In genomic region chr9:37420676-37421075, GRCm38 (mm10) we compare ENCODE assay signal across 7 mouse cellular contexts. TPM values are rescaled to one million over a fixed set of nuclear protein-coding genes. Genes with fewer than 3 reads are reported as not detected.
DNase-seq lines count a peak whose midpoint lies in the region; ATAC-seq lines count a peak whose summit lies in the region.

No protein-coding gene starts in this region.

- H3K27ac ChIP-seq in intestine, embryonic 16.5 days (ENCODE audit: low read length): no peak overlapping the region
- H3K27ac ChIP-seq in limb, embryonic 10.5 days: peak overlapping the region; percentile 37; the same call in 1 of the 2 replicates
- no peak overlapping the region for H3K27ac ChIP-seq in midbrain, embryonic 12.5 days (replicated peaks)

- H3K36me3 ChIP-seq in intestine, embryonic 16.5 days (ENCODE audit: control insufficient read depth, insufficient read depth, low read length): no peaks in the 10 kb centered on the region
- no peaks in the 10 kb centered on the region for H3K36me3 ChIP-seq in limb, embryonic 10.5 days
- H3K36me3 ChIP-seq in midbrain, embryonic 12.5 days: no peaks in the 10 kb centered on the region

- H3K9me3 ChIP-seq in intestine, embryonic 16.5 days (ENCODE audit: control insufficient read depth, low read length): no peaks in the 10 kb centered on the region
- H3K9me3 ChIP-seq in limb, embryonic 10.5 days (replicated peaks): no peaks in the 10 kb centered on the region
- no peaks in the 10 kb centered on the region for H3K9me3 ChIP-seq in midbrain, embryonic 12.5 days

- WGBS in intestine, embryonic 16.5 days: under 1% methylated on average over 27 of the region's 27 CpGs
- WGBS in limb, embryonic 10.5 days: 1% methylated on average over 27 of the region's 27 CpGs
- WGBS in midbrain, embryonic 12.5 days: under 1% methylated on average over 27 of the region's 27 CpGs

- peak overlapping the region; percentile 61; the same call in 1 of the 2 replicates for H3K9ac ChIP-seq in intestine, embryonic 16.5 days (ENCODE audit: low read depth, low read length)
- peak overlapping the region; percentile 17; the same call in 1 of the 2 replicates for H3K9ac ChIP-seq in midbrain, embryonic 12.5 days (replicated peaks)

- no peaks in the 10 kb centered on the region for H3K27me3 ChIP-seq in intestine, embryonic 16.5 days (replicated peaks; ENCODE audit: control insufficient read depth, insufficient read depth, low read length)
- H3K27me3 ChIP-seq in limb, embryonic 10.5 days (ENCODE audit: low read depth, poor library complexity, severe bottlenecking): peaks cover 46% of the 10 kb centered on the region
- H3K27me3 ChIP-seq in midbrain, embryonic 12.5 days: peaks cover 47% of the 10 kb centered on the region

- peak; percentile 84 for DNase-seq in adrenal gland, adult 8-10 months
- peak; percentile 97 for DNase-seq in embryo, embryonic 10.5 days (ENCODE audit: low spot score)
- DNase-seq in limb, embryonic 10.5 days (ENCODE audit: low spot score): peak; percentile 92
- DNase-seq in spleen, adult 12 weeks (ENCODE audit: low spot score): peak; percentile 55

- H3K4me2 ChIP-seq in intestine, embryonic 16.5 days (ENCODE audit: low read depth, low read length): peak overlapping the region; percentile 60
- H3K4me2 ChIP-seq in midbrain, embryonic 12.5 days (replicated peaks): peak overlapping the region; percentile 47

- H3K4me1 ChIP-seq in intestine, embryonic 16.5 days (ENCODE audit: control insufficient read depth, insufficient read depth, low read length): no peaks in the 10 kb centered on the region
- H3K4me1 ChIP-seq in limb, embryonic 10.5 days: peaks cover 19% of the 10 kb centered on the region
- H3K4me1 ChIP-seq in midbrain, embryonic 12.5 days: peaks cover 7% of the 10 kb centered on the region; the same call in 1 of the 2 replicates

- peak overlapping the region; percentile 29 for H3K4me3 ChIP-seq in intestine, embryonic 16.5 days (ENCODE audit: low read length)
- peak overlapping the region; percentile 42 for H3K4me3 ChIP-seq in limb, embryonic 10.5 days
- H3K4me3 ChIP-seq in midbrain, embryonic 12.5 days: peak overlapping the region; percentile 31

- ATAC-seq in granulocyte monocyte progenitor cell, adult 5-6 weeks (replicated peaks; ENCODE audit: poor library complexity, severe bottlenecking): peak; percentile 87
- peak; percentile 98 for ATAC-seq in intestine, embryonic 16.5 days
- ATAC-seq in midbrain, embryonic 12.5 days (ENCODE audit: low FRiP score, low read depth): peak; percentile 93

RNA-seq across cellular contexts. Expression of gene Robo3, which starts 12.4 kb away (rescaled TPM):
- total RNA-seq in adrenal gland, adult 8-10 months (2022): 1 to 10 TPM; 1.3 to 2.1 (median 1.7) TPM
- total RNA-seq in granulocyte monocyte progenitor cell, adult 5-6 weeks (2014; fragmentation: Nextera tagmentation): 0.95 TPM in 1 of 2 replicates, not detected in the other
- total RNA-seq in granulocyte monocyte progenitor cell, adult 5-6 weeks (2017): 0.13 and 2.2 TPM in 2 replicates
- polyA plus RNA-seq in intestine, embryonic 16.5 days (2015; fragmentation: Nextera tagmentation; extraction: Ambion mirVana): 0.07 TPM in 1 of 2 replicates, not detected in the other
- polyA plus RNA-seq in limb, embryonic 10.5 days (2016; fragmentation: Nextera tagmentation; extraction: Ambion mirVana): 0.10 TPM in 1 of 2 replicates, not detected in the other
- polyA plus RNA-seq in midbrain, embryonic 12.5 days (2016; fragmentation: Nextera tagmentation; extraction: Ambion mirVana): 52.2 and 65.0 TPM in 2 replicates

RNA-seq across cellular contexts. Expression of gene Robo4, which starts 19.0 kb away (rescaled TPM):
- total RNA-seq in adrenal gland, adult 8-10 months (2022): 10 to 100 TPM; 24.3 to 37.8 (median 29.3) TPM
- total RNA-seq in granulocyte monocyte progenitor cell, adult 5-6 weeks (2014; fragmentation: Nextera tagmentation): 0.30 TPM in 1 of 2 replicates, not detected in the other
- 0.04 TPM in 1 of 2 replicates, not detected in the other for total RNA-seq in granulocyte monocyte progenitor cell, adult 5-6 weeks (2017)
- polyA plus RNA-seq in intestine, embryonic 16.5 days (2015; fragmentation: Nextera tagmentation; extraction: Ambion mirVana): 11.7 and 13.9 TPM in 2 replicates
- 9.9 and 10.3 TPM in 2 replicates for polyA plus RNA-seq in limb, embryonic 10.5 days (2016; fragmentation: Nextera tagmentation; extraction: Ambion mirVana)
- 6.1 and 6.2 TPM in 2 replicates for polyA plus RNA-seq in midbrain, embryonic 12.5 days (2016; fragmentation: Nextera tagmentation; extraction: Ambion mirVana)

RNA-seq across cellular contexts. Expression of gene Hepacam, which starts 53.5 kb away (rescaled TPM):
- under 1 TPM in 3 of 4 experiments, not detected in 1; 0.14 to 0.31 (median 0.30) TPM for total RNA-seq in adrenal gland, adult 8-10 months (2022)
- not detected in 2 replicates for total RNA-seq in granulocyte monocyte progenitor cell, adult 5-6 weeks (2014; fragmentation: Nextera tagmentation)
- not detected in 2 replicates for total RNA-seq in granulocyte monocyte progenitor cell, adult 5-6 weeks (2017)
- 0.05 and 0.09 TPM in 2 replicates for polyA plus RNA-seq in intestine, embryonic 16.5 days (2015; fragmentation: Nextera tagmentation; extraction: Ambion mirVana)
- polyA plus RNA-seq in limb, embryonic 10.5 days (2016; fragmentation: Nextera tagmentation; extraction: Ambion mirVana): 0.04 TPM in 1 of 2 replicates, not detected in the other
- polyA plus RNA-seq in midbrain, embryonic 12.5 days (2016; fragmentation: Nextera tagmentation; extraction: Ambion mirVana): 0.26 TPM in 2 replicates

Comparison
In these comparisons a context has a peak if more than half of its experiments do, and no peak if none do; other contexts are left out.
1. RNA of gene Robo3, which starts 12.4 kb away (polyA plus RNA-seq): 52.2 to 65.0 TPM in midbrain, embryonic 12.5 days; 0.10 TPM in limb, embryonic 10.5 days and 0.07 TPM in intestine, embryonic 16.5 days; every median in the first group is over 10 times any median in the second.
2. Peak in every context shown above with its lines, with median percentiles within 50 percentile points of each other: DNase-seq, ATAC-seq and H3K4me3 ChIP-seq.